In genomic region chr9:59552610-59553009, GRCm38 (mm10) we compare ENCODE assay signal across 34 mouse cellular contexts. TPM values are rescaled to one million over a fixed set of nuclear protein-coding genes. Genes with fewer than 3 reads are reported as not detected.
"Had no signal": no experiment of that assay in that cellular context is flagged by ENCODE, and none has a peak within 500 bp of the region (broad histone marks: within the 10 kb centered on the region; RNA-seq: fewer than 3 reads in every experiment).

No protein-coding gene starts in this region.

- H3K9ac ChIP-seq: embryonic facial prominence, embryonic 12.5 days; embryonic facial prominence, embryonic 13.5 days; embryonic facial prominence, embryonic 15.5 days; forebrain, embryonic 12.5 days; forebrain, embryonic 13.5 days; forebrain, embryonic 15.5 days; forebrain, postnatal 0 days had no signal

- H3K4me2 ChIP-seq: embryonic facial prominence, embryonic 12.5 days; embryonic facial prominence, embryonic 13.5 days; embryonic facial prominence, embryonic 15.5 days; forebrain, embryonic 12.5 days; forebrain, embryonic 13.5 days; forebrain, embryonic 15.5 days had no signal

- H3K9me3 ChIP-seq: embryonic facial prominence, embryonic 10.5 days; embryonic facial prominence, embryonic 12.5 days; embryonic facial prominence, embryonic 13.5 days; embryonic facial prominence, embryonic 15.5 days; forebrain, embryonic 10.5 days; forebrain, embryonic 12.5 days; forebrain, embryonic 13.5 days; forebrain, embryonic 15.5 days had no signal

- H3K27ac ChIP-seq: embryonic facial prominence, embryonic 10.5 days; embryonic facial prominence, embryonic 12.5 days; embryonic facial prominence, embryonic 13.5 days; embryonic facial prominence, embryonic 15.5 days; forebrain, embryonic 10.5 days; forebrain, embryonic 12.5 days; forebrain, embryonic 13.5 days; forebrain, embryonic 15.5 days had no signal

- ATAC-seq: forebrain, embryonic 13.5 days; forebrain, embryonic 14.5 days; forebrain, embryonic 15.5 days; forebrain, embryonic 16.5 days; forebrain, postnatal 0 days had no signal

- H3K4me1 ChIP-seq: embryonic facial prominence, embryonic 10.5 days; embryonic facial prominence, embryonic 12.5 days; embryonic facial prominence, embryonic 13.5 days; embryonic facial prominence, embryonic 15.5 days; forebrain, embryonic 10.5 days; forebrain, embryonic 12.5 days; forebrain, embryonic 13.5 days; forebrain, embryonic 15.5 days had no signal

- H3K4me3 ChIP-seq: embryonic facial prominence, embryonic 10.5 days; embryonic facial prominence, embryonic 12.5 days; embryonic facial prominence, embryonic 13.5 days; embryonic facial prominence, embryonic 15.5 days; erythroblast, embryonic 14.5 days; forebrain, embryonic 10.5 days; forebrain, embryonic 12.5 days; forebrain, embryonic 13.5 days; forebrain, embryonic 15.5 days; gastrocnemius, adult 2 months had no signal

- DNase-seq: cerebellum, adult 18-20 months; cerebellum, adult 2 months; cerebellum, adult 8-10 months; cerebellum, adult 9-10 months; cerebellum, adult 9-11 months; cerebellum, postnatal 10 days; cerebellum, postnatal 14 days; cerebellum, postnatal 25 days; cerebellum, postnatal 36 days; embryo, embryonic 11 days; forebrain, postnatal 0 days; gastrocnemius, adult 2 months; gastrocnemius, postnatal 10 days; gastrocnemius, postnatal 14 days; gastrocnemius, postnatal 25 days; gastrocnemius, postnatal 36 days; heart, adult 11 months had no signal

- H3K27me3 ChIP-seq: embryonic facial prominence, embryonic 12.5 days; embryonic facial prominence, embryonic 13.5 days; embryonic facial prominence, embryonic 15.5 days; forebrain, embryonic 12.5 days; forebrain, embryonic 13.5 days; forebrain, embryonic 15.5 days had no signal

RNA-seq across cellular contexts. Expression of gene Tmem202, which starts 13.0 kb away (rescaled TPM):
- total RNA-seq: common myeloid progenitor, adult 5-6 weeks; granulocyte monocyte progenitor cell, adult 5-6 weeks had no signal
- polyA plus RNA-seq: embryonic facial prominence, embryonic 10.5 days; embryonic facial prominence, embryonic 11.5 days; embryonic facial prominence, embryonic 12.5 days; embryonic facial prominence, embryonic 13.5 days; embryonic facial prominence, embryonic 15.5 days; erythroblast, embryonic 14.5 days; forebrain, embryonic 10.5 days; forebrain, embryonic 11.5 days; forebrain, embryonic 12.5 days; forebrain, embryonic 13.5 days had no signal

RNA-seq across cellular contexts. Expression of gene Celf6, which starts 25.1 kb away (rescaled TPM):
- total RNA-seq: common myeloid progenitor, adult 5-6 weeks; gastrocnemius, adult 18-20 months; gastrocnemius, adult 2 months; gastrocnemius, adult 8-10 months; gastrocnemius, postnatal 10 days; gastrocnemius, postnatal 14 days; gastrocnemius, postnatal 25 days; gastrocnemius, postnatal 36 days; granulocyte monocyte progenitor cell, adult 5-6 weeks had no signal
- polyA plus RNA-seq: erythroblast, embryonic 14.5 days had no signal
